Mouse (Mus musculus): ENCODE measurements around the gene Psmc6. TPM values are rescaled to one million over a fixed set of nuclear protein-coding genes. Genes with fewer than 3 reads are reported as not detected.
A peak's percentile ranks its signal among the peaks of the same experiment; 100 is the strongest.

The Psmc6 gene
- polyA plus RNA-seq, 1 experiment from 2014 or later: 247 TPM

DNA sequence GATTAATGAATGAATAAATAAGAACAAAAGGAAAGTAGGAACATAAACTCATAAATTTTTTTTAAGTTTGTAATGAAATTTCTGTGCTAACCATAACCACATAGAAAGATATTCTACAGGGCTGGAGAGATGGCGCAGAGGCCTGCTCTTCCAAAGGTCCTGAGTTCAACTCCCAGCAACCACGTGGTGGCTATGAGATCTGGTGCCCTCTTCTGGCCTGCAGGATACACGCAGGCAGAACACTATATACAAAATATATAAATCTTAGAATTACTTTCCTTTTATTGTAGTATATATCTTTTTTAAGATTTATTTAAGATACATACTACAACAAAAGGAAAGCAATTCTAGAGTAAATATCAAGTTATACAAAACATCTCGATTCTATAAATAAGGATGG lies 53.3 kb downstream of the Psmc6 start:
- ATAC-seq (ENCODE audit: insufficient read depth, low FRiP score, low TSS enrichment) (no peak), DNase-seq (ENCODE audit: low spot score) (no peak)
- Histone ChIP-seq H3K27me3 (ENCODE audit: control insufficient read depth, insufficient read depth, low read length) (no peaks in the 10 kb centered on the region), H3K9ac (ENCODE audit: low read length) (no peak overlapping the region), H3K4me3 (ENCODE audit: low read depth, low read length) (no peak overlapping the region), H3K27ac (ENCODE audit: low read depth, low read length) (no peak overlapping the region), H3K4me2 (ENCODE audit: low read depth) (no peak overlapping the region), H3K36me3 (ENCODE audit: control insufficient read depth, insufficient read depth, low read length) (peaks cover 2% of the 10 kb centered on the region), H3K4me1 (ENCODE audit: control insufficient read depth, insufficient read depth, low read length) (peaks cover 8% of the 10 kb centered on the region), H3K9me3 (ENCODE audit: control insufficient read depth, low read length) (no peaks in the 10 kb centered on the region)
- 81% methylated on average over 4 of the region's 4 CpGs for WGBS

DNA sequence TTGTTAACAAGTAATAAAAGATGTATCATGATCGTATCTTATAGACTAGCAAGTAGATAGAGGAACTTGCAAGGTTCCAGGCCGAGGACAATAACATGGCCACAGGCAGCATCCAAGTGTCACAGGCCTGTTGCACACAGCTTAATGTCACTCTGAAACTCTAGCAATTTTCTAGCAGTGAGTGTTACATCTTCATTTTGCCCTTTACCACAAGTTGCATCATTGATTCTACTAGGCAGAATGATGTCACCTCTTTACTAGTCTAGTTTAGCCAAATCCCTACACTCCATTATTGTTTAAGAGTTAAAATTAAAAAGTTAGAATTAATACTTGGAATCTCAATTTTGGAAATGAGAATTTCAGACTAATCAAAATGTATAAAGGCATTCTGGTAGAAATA lies 56.0 kb downstream of the Psmc6 start:
- Histone ChIP-seq H3K4me3 (ENCODE audit: low read depth, low read length) (no peak overlapping the region), H3K9ac (ENCODE audit: low read length) (no peak overlapping the region), H3K4me2 (ENCODE audit: low read depth) (no peak overlapping the region), H3K27ac (ENCODE audit: low read depth, low read length) (no peak overlapping the region), H3K36me3 (ENCODE audit: control insufficient read depth, insufficient read depth, low read length) (no peaks in the 10 kb centered on the region; the same call in 1 of the 2 replicates), H3K9me3 (ENCODE audit: control insufficient read depth, low read length) (no peaks in the 10 kb centered on the region), H3K27me3 (ENCODE audit: control insufficient read depth, insufficient read depth, low read length) (no peaks in the 10 kb centered on the region), H3K4me1 (ENCODE audit: control insufficient read depth, insufficient read depth, low read length) (peaks cover 9% of the 10 kb centered on the region)
- ATAC-seq (ENCODE audit: insufficient read depth, low FRiP score, low TSS enrichment) (no peak), DNase-seq (ENCODE audit: low spot score) (no peak)
- WGBS: 93% methylated on average over 2 of the region's 2 CpGs

DNA sequence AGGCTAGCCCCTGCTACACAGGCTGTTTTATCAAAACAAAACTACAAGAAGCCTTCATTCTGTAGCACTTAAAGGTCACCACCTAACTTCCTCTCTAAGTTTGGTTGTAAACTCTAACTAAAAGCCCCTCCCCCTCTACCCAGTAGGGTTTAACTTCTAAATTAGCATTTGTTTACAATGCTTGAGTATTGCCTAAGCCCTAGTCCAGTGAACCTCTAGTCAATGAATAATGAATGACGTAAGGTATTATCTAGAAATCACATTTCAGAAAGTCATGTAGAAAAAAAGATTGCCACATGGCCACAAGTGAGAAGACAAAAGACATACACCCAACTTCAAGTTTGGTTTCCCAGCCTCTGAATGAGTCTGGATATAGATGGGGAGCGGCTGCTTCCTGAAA lies 57.9 kb downstream of the Psmc6 start:
- Histone ChIP-seq H3K4me1 (ENCODE audit: control insufficient read depth, insufficient read depth, low read length) (peaks cover 9% of the 10 kb centered on the region), H3K4me2 (ENCODE audit: low read depth) (peak overlapping the region; percentile 63), H3K4me3 (ENCODE audit: low read depth, low read length) (peak overlapping the region; percentile 70), H3K27me3 (ENCODE audit: control insufficient read depth, insufficient read depth, low read length) (no peaks in the 10 kb centered on the region), H3K9me3 (ENCODE audit: control insufficient read depth, low read length) (no peaks in the 10 kb centered on the region), H3K36me3 (ENCODE audit: control insufficient read depth, insufficient read depth, low read length) (no peaks in the 10 kb centered on the region), H3K27ac (ENCODE audit: low read depth, low read length) (no peak overlapping the region), H3K9ac (ENCODE audit: low read length) (no peak overlapping the region)
- DNase-seq (ENCODE audit: low spot score) (no peak), ATAC-seq (ENCODE audit: insufficient read depth, low FRiP score, low TSS enrichment) (no peak)
- 20% methylated on average over 2 of the region's 2 CpGs for WGBS

DNA sequence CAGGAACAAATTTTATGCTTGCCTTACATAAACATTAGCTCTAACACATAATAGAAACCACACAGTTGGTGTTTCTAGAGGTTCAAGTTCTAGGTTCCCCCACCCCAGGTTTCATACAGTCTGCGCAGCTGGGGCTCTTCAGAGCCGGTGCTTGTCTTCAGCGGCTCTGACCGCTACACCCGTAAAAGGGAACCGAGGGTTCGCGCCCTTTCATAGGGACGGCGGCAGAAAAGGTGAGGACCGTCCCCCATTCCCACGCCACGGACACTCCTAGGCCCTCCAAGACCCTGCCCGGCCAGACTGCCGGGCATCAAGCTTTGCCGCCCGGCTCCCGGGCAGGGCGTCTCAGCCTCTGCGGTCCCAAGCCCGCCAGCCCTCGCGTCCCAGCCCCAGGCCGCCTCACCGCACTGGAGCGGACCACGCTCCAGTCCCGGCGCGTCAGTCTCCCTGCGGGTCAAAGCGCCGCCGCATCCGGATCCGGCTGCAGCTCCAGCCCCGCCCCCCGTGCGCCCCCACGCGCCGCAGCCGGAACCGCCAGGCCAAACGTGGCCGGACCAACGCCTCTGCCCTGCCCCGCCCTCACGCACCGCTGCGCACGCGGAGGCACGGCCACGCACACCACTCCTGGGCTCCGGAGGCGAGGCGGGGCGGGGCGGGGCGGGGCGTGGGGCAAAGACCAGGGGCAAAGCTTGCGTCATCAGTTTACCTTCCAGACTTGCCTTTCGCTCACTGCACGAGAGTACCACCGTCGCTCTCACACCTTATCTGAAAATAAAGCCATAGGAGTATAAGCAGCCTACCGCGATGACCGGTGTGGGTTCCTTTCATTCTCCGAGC lies 59.0 kb downstream of the Psmc6 start:
- Histone ChIP-seq H3K36me3 (ENCODE audit: control insufficient read depth, insufficient read depth, low read length) (no peaks in the 10 kb centered on the region), H3K4me1 (ENCODE audit: control insufficient read depth, insufficient read depth, low read length) (peaks cover 9% of the 10 kb centered on the region), H3K4me3 (ENCODE audit: low read depth, low read length) (peak overlapping the region; percentile 70), H3K4me2 (ENCODE audit: low read depth) (peak overlapping the region; percentile 63), H3K27me3 (ENCODE audit: control insufficient read depth, insufficient read depth, low read length) (no peaks in the 10 kb centered on the region), H3K9ac (ENCODE audit: low read length) (peak overlapping the region; percentile 74), H3K27ac (ENCODE audit: low read depth, low read length) (peak overlapping the region; percentile 7; the same call in 1 of the 2 replicates), H3K9me3 (ENCODE audit: control insufficient read depth, low read length) (no peaks in the 10 kb centered on the region)
- DNase-seq (ENCODE audit: low spot score): peak; percentile 92
- peak; percentile 97 for ATAC-seq (ENCODE audit: insufficient read depth, low FRiP score, low TSS enrichment)
- WGBS: under 1% methylated on average over 66 of the region's 71 CpGs

DNA sequence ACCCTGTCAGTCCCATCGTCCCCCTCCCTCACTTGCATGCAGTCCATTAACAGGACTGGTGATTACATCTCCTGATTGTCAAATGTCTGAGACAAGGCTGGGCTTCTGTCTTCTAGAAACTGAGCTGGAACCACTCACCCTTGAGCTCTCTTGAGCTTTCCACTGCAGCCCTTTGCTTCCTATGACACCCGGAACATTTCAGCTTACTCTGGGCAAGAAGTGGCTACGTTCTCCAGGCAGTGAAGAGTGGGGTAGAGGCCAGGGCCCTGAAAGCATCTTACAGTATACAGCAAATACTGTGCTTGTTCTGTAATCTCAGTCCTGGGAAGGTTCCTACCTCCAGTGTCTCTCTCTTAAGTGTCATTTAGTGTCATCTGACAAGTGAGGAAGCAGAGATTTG lies 59.6 kb downstream of the Psmc6 start:
- Histone ChIP-seq H3K4me2 (ENCODE audit: low read depth) (peak overlapping the region; percentile 63), H3K27me3 (ENCODE audit: control insufficient read depth, insufficient read depth, low read length) (no peaks in the 10 kb centered on the region), H3K4me1 (ENCODE audit: control insufficient read depth, insufficient read depth, low read length) (peaks cover 9% of the 10 kb centered on the region), H3K9me3 (ENCODE audit: control insufficient read depth, low read length) (no peaks in the 10 kb centered on the region), H3K27ac (ENCODE audit: low read depth, low read length) (peak overlapping the region; percentile 7; the same call in 1 of the 2 replicates), H3K9ac (ENCODE audit: low read length) (peak overlapping the region; percentile 74), H3K36me3 (ENCODE audit: control insufficient read depth, insufficient read depth, low read length) (no peaks in the 10 kb centered on the region), H3K4me3 (ENCODE audit: low read depth, low read length) (peak overlapping the region; percentile 70)
- ATAC-seq (ENCODE audit: insufficient read depth, low FRiP score, low TSS enrichment) (no peak), DNase-seq (ENCODE audit: low spot score) (no peak)
- WGBS: 30% methylated on average over 3 of the region's 3 CpGs

Other genes starting within 250 kb of the Psmc6 start
- gene Gpr137c, start 110.1 kb upstream of the Psmc6 start, polyA plus RNA-seq (2014; fragmentation: Nextera tagmentation; extraction: Ambion mirVana): 6.3 and 7.5 TPM in 2 replicates
- 24.5 and 25.6 TPM in 2 replicates for gene Txndc16, start 109.5 kb upstream of the Psmc6 start, polyA plus RNA-seq (2014; fragmentation: Nextera tagmentation; extraction: Ambion mirVana)
- 32.4 and 34.5 TPM in 2 replicates for gene Ero1l, start 11.0 kb upstream of the Psmc6 start, polyA plus RNA-seq (2014; fragmentation: Nextera tagmentation; extraction: Ambion mirVana)
- gene Styx, start 21.3 kb downstream of the Psmc6 start, polyA plus RNA-seq (2014; fragmentation: Nextera tagmentation; extraction: Ambion mirVana): 35.6 and 38.8 TPM in 2 replicates
- gene Gnpnat1, start 75.1 kb downstream of the Psmc6 start, polyA plus RNA-seq (2014; fragmentation: Nextera tagmentation; extraction: Ambion mirVana): 39.7 and 40.3 TPM in 2 replicates
- gene Fermt2, start 200.3 kb downstream of the Psmc6 start, polyA plus RNA-seq (2014; fragmentation: Nextera tagmentation; extraction: Ambion mirVana): 71.8 and 75.5 TPM in 2 replicates

Measured in neural tube, embryonic 11.5 days (tissue).